Mouse (Mus musculus) stomach, embryonic 16.5 days (tissue): ENCODE results near the gene Abcd2. TPM values are rescaled to one million over a fixed set of nuclear protein-coding genes. Genes with fewer than 3 reads are reported as not detected.

Experiments
- ATAC-seq: fragments of 200-750 bp; cut with Nextera tagmentation; 2 replicates; pipeline ENCODE4 v1.8.0; 2017; ENCODE audit warnings: moderate number of reproducible peaks, moderate TSS enrichment; ENCODE audit not compliant: insufficient read depth, low FRiP score
- H3K27ac ChIP-seq: fragments of 300-500 bp; sonication (generic); 2 replicates; pipeline ENCODE4 v1.5.1; 2014; ENCODE audit warnings: low read length
- H3K27me3 ChIP-seq: fragments of 300-500 bp; sonication (generic); 2 replicates; pipeline ENCODE4 v1.6.1; 2014; ENCODE audit warnings: low read length, control low read depth, mixed read lengths; ENCODE audit not compliant: control insufficient read depth, insufficient read depth
- H3K36me3 ChIP-seq: fragments of 300-500 bp; sonication (generic); 2 replicates; pipeline ENCODE4 v1.6.1; 2014; ENCODE audit warnings: low read length; ENCODE audit not compliant: control insufficient read depth, insufficient read depth
- H3K4me1 ChIP-seq: fragments of 300-500 bp; sonication (generic); 2 replicates; pipeline ENCODE4 v1.6.1; 2014; ENCODE audit warnings: low read length, control low read depth, mixed read lengths; ENCODE audit not compliant: control insufficient read depth, insufficient read depth
- H3K4me2 ChIP-seq: fragments of 300-500 bp; sonication (generic); 2 replicates; pipeline ENCODE4 v1.6.1; 2014; ENCODE audit warnings: low read depth, low read length, mixed read lengths
- H3K4me3 ChIP-seq: fragments of 300-500 bp; sonication (generic); replicated peaks from 2 replicates; pipeline ENCODE4 v1.5.1; 2014; ENCODE audit warnings: mild to moderate bottlenecking, low read length
- H3K9ac ChIP-seq: fragments of 300-500 bp; sonication (generic); 2 replicates; pipeline ENCODE4 v1.6.1; 2014; ENCODE audit warnings: low read length
- H3K9me3 ChIP-seq: fragments of 300-500 bp; sonication (generic); replicated peaks from 2 replicates; pipeline ENCODE4 v1.6.1; 2016; ENCODE audit warnings: low read length, control low read depth; ENCODE audit not compliant: control insufficient read depth
- WGBS: fragments of 180-500 bp; shearing (Covaris S2); extraction: QIAGEN DNeasy Blood & Tissue Kit; methylation state at CpG from one replicate; pipeline ENCODE4 v1.1.7; 2014; 5-methylcytosine and 5-hydroxymethylcytosine counted together
- polyA plus RNA-seq: library from polyadenylated mRNA; unstranded; fragments of >200 nt; fragmentation: Nextera tagmentation; extraction: Ambion mirVana; gene quantifications from 2 replicates; pipeline ENCODE4 v1.2.1, GENCODE M21; 2015

The Abcd2 gene
- polyA plus RNA-seq = 1.7 and 2.9 TPM in 2 replicates

GRCm38 (mm10) chr15:91191412-91192222 is at the start of gene Abcd2:
Gene Abcd2, minus strand, starts transcription at chr15:91191799.
- ATAC-seq = peak; percentile 93
- H3K9ac ChIP-seq = peak within 1 kb of the TSS; percentile 54
- under 1% methylated on average over 22 of the region's 22 CpGs for WGBS

GRCm38 (mm10) chr15:91240683-91241335 is 49.2 kb upstream of the Abcd2 start:
- 78% methylated on average over 3 of the region's 3 CpGs for WGBS
- H3K4me3 ChIP-seq = no peak overlapping the region
- H3K4me2 ChIP-seq = no peak overlapping the region
- ATAC-seq = no peak
- no peaks in the 10 kb centered on the region for H3K4me1 ChIP-seq
- no peak overlapping the region for H3K9ac ChIP-seq
- no peaks in the 10 kb centered on the region for H3K9me3 ChIP-seq
- no peak overlapping the region for H3K27ac ChIP-seq
- H3K36me3 ChIP-seq = no peaks in the 10 kb centered on the region
- H3K27me3 ChIP-seq = no peaks in the 10 kb centered on the region

More at GRCm38 (mm10) chr15:91191412-91192222, at the start of gene Abcd2:
- H3K27ac ChIP-seq = peak within 1 kb of the TSS; percentile 83
- H3K36me3 ChIP-seq = no peaks in the 10 kb centered on the region
- peak within 1 kb of the TSS; percentile 58 for H3K4me2 ChIP-seq
- H3K27me3 ChIP-seq = no peaks in the 10 kb centered on the region
- peak within 1 kb of the TSS; percentile 47 for H3K4me3 ChIP-seq
- H3K4me1 ChIP-seq = peaks cover 4% of the 10 kb centered on the region; the same call in 1 of the 2 replicates
- H3K9me3 ChIP-seq = no peaks in the 10 kb centered on the region

- Histone ChIP-seq H3K9me3 (no peaks in the 10 kb centered on the region), H3K27me3 (no peaks in the 10 kb centered on the region), H3K27ac (no peak overlapping the region), H3K4me2 (no peak overlapping the region), H3K4me1 (no peaks in the 10 kb centered on the region), H3K4me3 (no peak overlapping the region), H3K36me3 (no peaks in the 10 kb centered on the region), H3K9ac (no peak overlapping the region)
- ATAC-seq = no peak
- 74% methylated on average over 5 of the region's 5 CpGs for WGBS
Observed at GRCm38 (mm10) chr15:91237294-91237693, 45.7 kb upstream of the Abcd2 start.

- H3K27ac ChIP-seq = no peak overlapping the region
- no peak overlapping the region for H3K4me3 ChIP-seq
- H3K4me1 ChIP-seq = no peaks in the 10 kb centered on the region
- 83% methylated on average over 5 of the region's 5 CpGs for WGBS
- no peaks in the 10 kb centered on the region; the same call in 1 of the 2 replicates for H3K27me3 ChIP-seq
- H3K36me3 ChIP-seq = no peaks in the 10 kb centered on the region
- no peak overlapping the region for H3K4me2 ChIP-seq
- H3K9ac ChIP-seq = no peak overlapping the region
- ATAC-seq = no peak
- H3K9me3 ChIP-seq = no peaks in the 10 kb centered on the region
Observed at GRCm38 (mm10) chr15:91206518-91206917, 14.9 kb upstream of the Abcd2 start.

DNA sequence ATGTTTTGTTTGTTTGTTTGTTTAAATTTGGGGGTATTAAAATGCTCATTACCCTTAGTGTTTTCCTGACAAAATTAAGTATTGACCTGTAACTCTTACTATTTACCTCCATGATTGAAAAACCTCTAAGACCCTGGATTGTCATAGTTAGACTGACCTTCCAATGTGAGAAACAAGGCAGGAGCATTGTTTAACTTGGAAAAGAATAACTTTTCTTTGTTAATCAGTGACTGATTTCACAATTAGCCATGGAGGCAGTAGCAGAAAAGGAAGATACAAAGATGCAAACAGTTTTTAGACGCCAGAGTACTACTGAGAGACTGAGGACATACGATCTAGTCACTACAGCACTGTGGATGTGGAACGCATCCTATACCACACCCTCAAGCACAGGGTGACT is 11.9 kb upstream of the Abcd2 start:
- 81% methylated on average over 3 of the region's 3 CpGs for WGBS

DNA sequence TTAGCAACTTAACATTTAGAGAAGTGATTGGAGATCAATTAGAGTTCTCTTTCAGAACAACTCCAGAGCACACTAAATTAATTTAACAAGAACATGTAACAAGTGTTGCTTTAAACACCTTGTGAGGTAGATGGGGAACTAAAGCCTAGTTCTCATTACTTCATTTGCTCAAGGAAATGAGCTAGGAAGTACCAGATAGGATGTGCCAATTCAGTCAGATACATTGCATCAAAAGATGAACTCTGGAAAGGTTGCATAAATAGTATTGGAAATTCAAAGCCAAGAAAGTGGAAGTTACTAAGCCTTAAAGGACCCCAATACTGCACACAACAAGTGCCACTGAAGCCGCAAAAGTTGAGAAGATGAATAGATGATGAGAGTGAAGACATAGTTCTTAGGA is 10.9 kb upstream of the Abcd2 start:
- Histone ChIP-seq H3K4me2 (no peak overlapping the region), H3K36me3 (no peaks in the 10 kb centered on the region), H3K27me3 (no peaks in the 10 kb centered on the region; the same call in 1 of the 2 replicates), H3K9ac (no peak overlapping the region), H3K27ac (no peak overlapping the region), H3K4me1 (no peaks in the 10 kb centered on the region), H3K4me3 (no peak overlapping the region), H3K9me3 (no peaks in the 10 kb centered on the region)
- ATAC-seq = no peak
- 93% methylated on average over 1 of the region's 1 CpGs for WGBS

More for the DNA sequence above, 11.9 kb upstream of the Abcd2 start:
- H3K4me2 ChIP-seq = no peak overlapping the region
- H3K4me1 ChIP-seq = no peaks in the 10 kb centered on the region
- ATAC-seq = no peak
- H3K36me3 ChIP-seq = no peaks in the 10 kb centered on the region
- H3K4me3 ChIP-seq = no peak overlapping the region
- H3K27me3 ChIP-seq = no peaks in the 10 kb centered on the region; the same call in 1 of the 2 replicates
- H3K27ac ChIP-seq = no peak overlapping the region
- H3K9me3 ChIP-seq = no peaks in the 10 kb centered on the region
- H3K9ac ChIP-seq = no peak overlapping the region

- 66% methylated on average over 1 of the region's 1 CpGs for WGBS
- H3K4me2 ChIP-seq = no peak overlapping the region
- H3K9me3 ChIP-seq = no peaks in the 10 kb centered on the region
- H3K4me1 ChIP-seq = no peaks in the 10 kb centered on the region
- no peaks in the 10 kb centered on the region for H3K36me3 ChIP-seq
- no peak overlapping the region for H3K9ac ChIP-seq
- H3K27ac ChIP-seq = no peak overlapping the region
- no peaks in the 10 kb centered on the region for H3K27me3 ChIP-seq
- H3K4me3 ChIP-seq = no peak overlapping the region
- ATAC-seq = no peak
Observed at GRCm38 (mm10) chr15:91200833-91201232, 9.2 kb upstream of the Abcd2 start.

- Histone ChIP-seq H3K9ac (no peak within 1 kb of the TSS), H3K9me3 (no peaks in the 10 kb centered on the region), H3K4me3 (no peak within 1 kb of the TSS), H3K27me3 (no peaks in the 10 kb centered on the region), H3K4me2 (no peak within 1 kb of the TSS), H3K27ac (no peak within 1 kb of the TSS), H3K4me1 (no peaks in the 10 kb centered on the region), H3K36me3 (no peaks in the 10 kb centered on the region)
- no peak for ATAC-seq
- WGBS = 88% methylated on average over 30 of the region's 30 CpGs
Observed at GRCm38 (mm10) chr15:91199256-91199905, 7.8 kb upstream of the Abcd2 start, which contains the start of gene CN725425. Gene CN725425, plus strand, starts transcription at chr15:91199494.

- Histone ChIP-seq H3K4me1 (peaks cover 4% of the 10 kb centered on the region; the same call in 1 of the 2 replicates), H3K4me3 (peak overlapping the region; percentile 47), H3K27me3 (no peaks in the 10 kb centered on the region), H3K4me2 (peak overlapping the region; percentile 58), H3K36me3 (no peaks in the 10 kb centered on the region), H3K9me3 (no peaks in the 10 kb centered on the region), H3K27ac (peak overlapping the region; percentile 83), H3K9ac (peak overlapping the region; percentile 54)
- ATAC-seq = peak; percentile 36; the same call in 1 of the 2 replicates
- WGBS = 11% methylated on average over 7 of the region's 7 CpGs
Observed at GRCm38 (mm10) chr15:91192223-91192598, 612 bp upstream of the Abcd2 start.
